Mouse (Mus musculus) small intestine, adult 2 months (tissue): Measurements from ENCODE around the gene Iqub. TPM values are rescaled to one million over a fixed set of nuclear protein-coding genes. Genes with fewer than 3 reads are reported as not detected.

ENCODE experiments used
- H3K27ac ChIP-seq: fragments of 200-500 bp; 2 replicates; pipeline ENCODE4 v1.5.1; 2012; ENCODE audit warnings: low read depth, low read length, control low read depth, inconsistent platforms; ENCODE audit not compliant: insufficient read depth
- H3K27me3 ChIP-seq: fragments of 200-500 bp; 2 replicates; pipeline ENCODE4 v1.6.1; 2012; ENCODE audit warnings: mild to moderate bottlenecking, moderate library complexity, low read length, inconsistent platforms; ENCODE audit not compliant: control insufficient read depth, insufficient read depth
- H3K36me3 ChIP-seq: fragments of 200-500 bp; 2 replicates; pipeline ENCODE4 v1.6.1; 2012; ENCODE audit warnings: mild to moderate bottlenecking, low read length, control low read depth, inconsistent platforms; ENCODE audit not compliant: control insufficient read depth, insufficient read depth
- H3K4me1 ChIP-seq: fragments of 200-500 bp; 2 replicates; pipeline ENCODE4 v1.6.1; 2012; ENCODE audit warnings: low read length, inconsistent platforms, mixed read lengths; ENCODE audit not compliant: control insufficient read depth, insufficient read depth, insufficient read length
- H3K4me3 ChIP-seq: fragments of 200-500 bp; 2 replicates; pipeline ENCODE4 v1.5.1; 2012; ENCODE audit warnings: low read depth, mild to moderate bottlenecking, control low read depth, inconsistent platforms, low read length, moderate library complexity
- CTCF ChIP-seq: fragments of 200-500 bp; IDR thresholded peaks from 2 replicates; pipeline ENCODE4 v1.5.1; 2012; ENCODE audit warnings: low read depth, mild to moderate bottlenecking, control low read depth, inconsistent platforms, low read length, moderate library complexity, mixed read lengths; ENCODE audit not compliant: insufficient replicate concordance, insufficient read length; ENCODE audit errors: extremely low read depth
- POLR2A ChIP-seq: fragments of 200-500 bp; IDR thresholded peaks from 2 replicates; pipeline ENCODE4 v1.6.1; 2012; ENCODE audit warnings: low read depth, mild to moderate bottlenecking, control low read depth, inconsistent platforms, low read length, moderate library complexity
- WGBS: fragments of 180-500 bp; shearing (Covaris S2); methylation state at CpG from one replicate; pipeline ENCODE4 v1.1.7; 2018; 5-methylcytosine and 5-hydroxymethylcytosine counted together
- polyA plus RNA-seq: library from polyadenylated mRNA; depleted of rRNA; stranded (reverse); fragments of >200 nt; gene quantifications from 2 replicates; pipeline ENCODE4 v1.2.3, GENCODE M21; 2012

The Iqub gene
- polyA plus RNA-seq, 1 experiment, result not detected

DNA sequence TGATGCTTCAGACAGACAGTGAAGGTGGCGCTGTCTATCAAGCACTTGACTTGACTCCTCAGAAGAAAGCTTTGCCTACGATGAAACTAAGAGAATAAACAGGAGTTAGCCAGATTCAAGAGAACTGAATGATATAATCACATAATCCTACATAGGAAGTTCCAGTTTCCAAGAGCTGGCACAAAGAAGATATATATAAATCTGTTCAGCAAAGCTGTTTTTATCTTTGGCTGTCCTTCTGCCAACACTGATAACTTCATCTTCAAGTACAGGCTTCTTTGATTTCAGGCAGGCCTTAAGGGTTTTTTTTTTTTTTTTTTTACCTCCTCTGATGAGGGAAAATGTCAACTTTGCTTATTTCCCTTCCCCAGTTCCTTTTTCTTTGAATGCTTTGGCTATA lies 44.7 kb downstream of the Iqub start:
- no peak overlapping the region for H3K27ac ChIP-seq
- no peaks in the 10 kb centered on the region for H3K4me1 ChIP-seq
- H3K27me3 ChIP-seq, result no peaks in the 10 kb centered on the region
- TF ChIP-seq CTCF (no peak), POLR2A (no peak)
- 84% methylated on average over 2 of the region's 2 CpGs for WGBS
- H3K36me3 ChIP-seq, result no peaks in the 10 kb centered on the region
- H3K4me3 ChIP-seq, result no peak overlapping the region

GRCm38 (mm10) chr6:24456097-24456496 lies 58.8 kb downstream of the Iqub start:
- TF ChIP-seq POLR2A (no peak), CTCF (peak; percentile 71; the same call in 1 of the 2 replicates)
- 25% methylated on average over 7 of the region's 7 CpGs for WGBS
- Histone ChIP-seq H3K27ac (no peak overlapping the region), H3K4me1 (peaks cover 7% of the 10 kb centered on the region; the same call in 1 of the 2 replicates), H3K27me3 (no peaks in the 10 kb centered on the region), H3K36me3 (no peaks in the 10 kb centered on the region), H3K4me3 (no peak overlapping the region)

GRCm38 (mm10) chr6:24451026-24451821 lies 63.6 kb downstream of the Iqub start:
- Histone ChIP-seq H3K27me3 (no peaks in the 10 kb centered on the region), H3K27ac (peak overlapping the region; percentile 26; the same call in 1 of the 2 replicates), H3K4me3 (no peak overlapping the region), H3K36me3 (no peaks in the 10 kb centered on the region), H3K4me1 (peaks cover 7% of the 10 kb centered on the region; the same call in 1 of the 2 replicates)
- 48% methylated on average over 22 of the region's 22 CpGs for WGBS
- TF ChIP-seq POLR2A (no peak), CTCF (no peak)

DNA sequence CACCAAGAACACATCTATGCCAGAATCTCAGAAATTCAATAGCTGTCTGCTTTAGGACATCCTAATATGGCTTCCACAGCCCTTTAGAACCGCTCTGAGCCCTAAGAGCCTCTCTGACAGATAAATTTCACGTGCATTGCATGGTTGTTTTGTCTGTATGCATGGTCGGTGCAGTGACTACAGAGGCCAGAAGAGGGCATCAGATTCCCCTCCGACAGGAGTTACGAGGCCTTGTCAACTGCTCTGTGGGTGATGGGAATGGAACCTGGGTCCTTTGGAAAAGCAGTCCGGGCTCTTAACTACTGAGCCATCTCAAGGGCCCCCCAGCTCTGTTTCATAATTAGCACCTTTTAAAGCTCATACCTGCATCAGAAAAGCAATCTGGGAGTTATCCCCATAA lies 64.6 kb downstream of the Iqub start:
- no peak for TF ChIP-seq POLR2A
- TF ChIP-seq CTCF, result no peak
- H3K36me3 ChIP-seq, result no peaks in the 10 kb centered on the region
- H3K4me1 ChIP-seq, result peaks cover 7% of the 10 kb centered on the region; the same call in 1 of the 2 replicates
- H3K4me3 ChIP-seq, result no peak overlapping the region
- 90% methylated on average over 6 of the region's 6 CpGs for WGBS
- H3K27me3 ChIP-seq, result no peaks in the 10 kb centered on the region
- H3K27ac ChIP-seq, result no peak overlapping the region

DNA sequence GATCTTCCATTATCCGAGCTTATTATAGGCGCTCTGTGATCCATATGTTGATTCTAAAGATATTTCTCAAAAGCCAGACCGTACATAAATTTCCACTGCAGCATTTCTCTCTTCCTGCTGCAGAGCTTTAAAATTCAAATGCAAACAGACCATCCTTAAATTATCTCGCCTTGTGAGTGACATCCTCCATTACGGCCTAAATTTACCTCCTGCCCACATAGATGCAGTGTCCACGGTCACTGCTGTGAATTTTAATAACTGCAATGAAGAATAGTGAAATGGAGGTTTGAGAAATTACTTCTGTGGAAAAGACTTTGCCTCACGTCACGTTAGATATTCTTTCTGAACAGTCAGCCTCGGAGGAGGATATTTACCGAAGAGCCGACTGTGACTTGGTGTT lies 98.8 kb downstream of the Iqub start:
- no peaks in the 10 kb centered on the region for H3K27me3 ChIP-seq
- WGBS, result 87% methylated on average over 11 of the region's 11 CpGs
- no peaks in the 10 kb centered on the region for H3K4me1 ChIP-seq
- no peak overlapping the region for H3K4me3 ChIP-seq
- H3K27ac ChIP-seq, result no peak overlapping the region
- H3K36me3 ChIP-seq, result no peaks in the 10 kb centered on the region
- TF ChIP-seq POLR2A (no peak), CTCF (no peak)

GRCm38 (mm10) chr6:24415500-24415899 lies 99.4 kb downstream of the Iqub start:
- Histone ChIP-seq H3K4me1 (no peaks in the 10 kb centered on the region), H3K36me3 (no peaks in the 10 kb centered on the region), H3K27ac (no peak overlapping the region), H3K27me3 (no peaks in the 10 kb centered on the region), H3K4me3 (no peak overlapping the region)
- 73% methylated on average over 1 of the region's 1 CpGs for WGBS
- TF ChIP-seq POLR2A (no peak), CTCF (no peak)

GRCm38 (mm10) chr6:24408573-24409427 lies 106.1 kb downstream of the Iqub start:
- H3K36me3 ChIP-seq, result no peaks in the 10 kb centered on the region
- no peaks in the 10 kb centered on the region for H3K27me3 ChIP-seq
- TF ChIP-seq CTCF (no peak), POLR2A (no peak)
- 68% methylated on average over 11 of the region's 11 CpGs for WGBS
- H3K4me3 ChIP-seq, result no peak overlapping the region
- H3K4me1 ChIP-seq, result no peaks in the 10 kb centered on the region
- no peak overlapping the region for H3K27ac ChIP-seq
